Mouse (Mus musculus) adrenal gland, adult 2 months (tissue): Measurements from ENCODE around the gene Stk25. TPM values are rescaled to one million over a fixed set of nuclear protein-coding genes. Genes with fewer than 3 reads are reported as not detected.

ENCODE experiments used
- DNase-seq: peaks from one replicate; pipeline ENCODE4 v3.0.0; 2021
- polyA plus RNA-seq: library from polyadenylated mRNA; depleted of rRNA; stranded (reverse); fragments of >200 nt; gene quantifications from 2 replicates; pipeline ENCODE4 v1.2.3, GENCODE M21; 2012; rRNA removed
- total RNA-seq, 2 experiments: library from RNA; stranded (reverse); gene quantifications; 2 replicates each; pipeline ENCODE4 v1.2.3; 2021

The Stk25 gene
- total and polyA plus RNA-seq, 3 experiments, result 65.7 to 140 (median 115) TPM

DNA sequence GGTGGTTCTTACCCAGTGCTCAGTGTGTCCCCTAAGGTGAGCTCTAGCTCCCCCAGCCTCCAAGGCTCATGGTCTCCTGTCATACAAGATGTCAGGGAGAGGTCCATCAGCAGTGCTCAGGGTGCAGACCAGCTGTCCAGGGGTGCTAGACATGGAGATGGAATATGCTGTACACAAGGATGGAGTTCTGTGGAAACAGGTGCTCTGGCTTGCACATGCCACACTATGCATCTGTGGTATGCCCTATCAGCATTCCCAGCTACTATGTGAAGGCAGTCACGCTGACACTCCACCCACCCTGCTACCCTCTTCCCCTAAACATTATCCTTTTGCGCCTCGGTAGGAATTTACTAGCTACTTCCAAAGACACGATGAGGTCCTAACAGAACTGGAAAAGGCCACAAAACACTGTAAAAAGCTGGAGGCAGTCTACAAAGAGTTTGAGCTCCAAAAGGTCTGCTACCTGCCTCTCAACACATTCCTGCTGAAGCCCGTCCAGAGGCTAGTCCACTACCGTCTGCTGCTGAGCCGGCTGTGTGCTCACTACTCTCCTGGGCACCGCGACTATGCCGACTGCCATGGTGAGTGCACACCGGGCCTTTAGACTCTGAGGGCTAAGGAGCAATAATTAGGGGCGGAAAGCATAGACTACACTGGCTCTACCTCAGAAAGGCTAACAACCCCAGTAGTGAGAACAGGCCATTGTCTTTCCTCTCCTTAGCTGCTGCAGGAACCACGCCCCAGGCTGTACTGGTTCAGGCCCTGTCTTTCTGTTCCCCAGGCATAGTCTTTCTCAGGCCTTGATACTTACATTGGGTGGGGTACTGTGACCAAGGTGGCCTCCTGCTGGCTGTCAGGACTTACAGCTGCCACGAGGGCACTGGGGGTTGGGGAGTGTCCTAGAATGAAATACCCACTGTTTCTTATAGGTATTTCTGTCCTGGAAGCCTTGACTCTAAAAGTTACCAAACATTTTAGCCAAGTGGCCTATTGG lies 51.1 kb downstream of the Stk25 start:
- no peak for DNase-seq

DNA sequence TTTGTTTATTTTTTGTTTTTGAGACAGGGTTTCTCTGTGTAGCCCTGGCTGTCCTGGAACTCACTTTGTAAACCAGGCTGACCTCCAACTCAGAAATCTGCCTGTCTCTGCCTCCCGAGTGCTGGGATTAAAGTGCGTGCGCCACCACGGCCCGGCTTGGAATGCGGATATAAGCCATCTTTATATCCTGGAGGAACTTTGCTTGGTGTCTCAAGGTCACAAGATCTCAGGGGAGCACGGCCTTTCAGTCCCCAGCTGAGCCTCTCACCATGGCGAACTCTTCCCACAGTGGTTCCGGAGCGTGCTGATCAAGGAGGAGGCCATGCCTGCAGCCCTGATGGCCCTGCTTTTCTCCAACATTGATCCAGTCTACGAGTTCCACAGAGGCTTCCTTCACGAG lies 54.5 kb downstream of the Stk25 start:
- DNase-seq, result no peak

DNA sequence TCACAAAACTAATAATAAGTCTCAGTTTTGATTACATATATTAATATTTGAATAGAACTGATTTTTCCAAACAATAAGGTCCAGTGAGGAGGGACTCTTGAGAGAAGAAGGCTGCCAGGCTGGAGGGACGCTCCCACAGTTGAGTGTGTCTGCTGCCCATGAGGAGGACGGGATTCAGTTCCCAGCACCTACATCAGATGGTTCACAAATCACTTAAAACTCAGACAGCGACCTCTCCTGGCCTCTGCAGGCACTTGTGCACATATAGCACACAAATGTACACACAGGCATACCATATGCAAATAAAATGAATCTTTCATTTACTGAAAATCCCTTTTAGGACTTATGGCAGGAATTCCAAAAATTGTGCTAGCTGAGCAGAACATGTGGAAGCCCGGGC lies 55.5 kb downstream of the Stk25 start:
- no peak for DNase-seq

DNA sequence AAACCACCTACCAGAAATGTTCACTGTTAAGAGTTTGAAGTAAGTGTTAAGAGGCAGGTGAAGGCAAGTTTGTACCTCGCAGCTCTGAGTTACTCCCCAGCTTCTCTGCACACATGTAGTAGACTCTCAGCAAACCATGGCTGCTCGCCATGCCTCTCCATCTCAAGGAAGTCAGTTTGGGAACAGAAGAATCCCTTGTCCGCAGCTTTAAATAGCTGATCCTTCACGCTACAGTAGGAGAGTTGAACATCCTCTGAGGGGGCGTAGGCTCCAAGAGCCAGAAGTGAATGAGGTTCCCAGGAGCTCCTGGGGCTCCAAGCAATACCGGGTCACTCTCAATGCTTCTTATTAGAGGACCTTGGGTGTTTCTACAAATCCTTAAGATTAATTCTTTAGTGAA lies 62.5 kb downstream of the Stk25 start:
- no peak for DNase-seq

DNA sequence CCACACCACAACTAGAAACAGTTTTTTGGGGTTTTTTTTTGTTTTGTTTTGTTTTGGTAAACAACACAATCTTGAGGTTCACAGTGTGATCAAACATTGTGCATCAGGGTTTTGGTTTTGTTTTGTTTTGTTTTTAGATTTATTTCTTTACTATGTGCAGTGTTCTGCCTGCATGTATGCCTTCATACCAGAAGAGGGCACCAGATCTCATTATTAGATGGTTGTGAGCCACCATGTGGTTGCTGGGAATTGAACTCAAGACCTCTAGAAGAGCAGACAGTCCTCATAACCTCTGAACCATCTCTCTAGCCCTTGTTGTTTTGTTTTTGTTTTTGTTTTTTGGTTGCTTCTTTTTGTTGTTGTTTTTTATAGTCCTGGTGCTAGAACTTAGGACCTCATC lies 64.5 kb downstream of the Stk25 start:
- DNase-seq, result no peak

DNA sequence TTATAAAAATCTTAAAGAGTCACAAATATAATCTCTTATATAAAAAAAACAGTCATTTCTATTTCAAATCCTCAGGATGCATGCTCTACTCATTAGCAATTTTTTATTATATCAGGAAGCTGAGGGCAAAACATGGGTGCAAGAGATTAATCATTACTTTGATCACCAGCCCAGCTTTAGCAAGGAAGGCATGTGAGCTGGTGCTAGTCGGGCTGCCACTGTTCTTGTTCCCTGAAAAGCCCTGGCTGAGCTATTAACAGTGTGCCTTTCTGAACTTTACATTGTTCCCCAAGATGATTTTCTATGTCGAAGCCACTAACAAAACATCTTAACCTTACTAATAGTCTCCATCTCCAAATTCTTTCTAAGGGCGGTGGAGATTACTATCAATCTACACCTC lies 70.1 kb downstream of the Stk25 start:
- no peak for DNase-seq

DNA sequence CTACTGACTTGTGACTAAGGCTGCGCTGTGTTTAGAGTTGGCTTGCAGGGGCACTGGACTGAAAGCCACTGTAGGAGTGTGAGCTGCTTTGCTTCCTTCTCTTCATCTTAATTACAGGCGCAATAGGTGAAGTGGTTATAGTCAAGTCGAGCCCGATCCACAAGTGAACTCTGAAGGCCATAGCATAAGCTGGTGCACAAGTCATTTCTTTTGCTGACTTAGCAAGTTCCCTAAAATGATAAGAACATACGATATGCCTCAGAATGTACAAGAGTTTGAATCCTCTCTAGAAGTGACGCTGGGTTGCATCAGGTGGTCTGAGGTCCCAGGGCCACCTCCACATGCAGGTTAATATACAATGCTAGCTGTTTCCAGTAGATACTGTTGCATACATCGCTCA lies 76.9 kb downstream of the Stk25 start:
- DNase-seq, result no peak

DNA sequence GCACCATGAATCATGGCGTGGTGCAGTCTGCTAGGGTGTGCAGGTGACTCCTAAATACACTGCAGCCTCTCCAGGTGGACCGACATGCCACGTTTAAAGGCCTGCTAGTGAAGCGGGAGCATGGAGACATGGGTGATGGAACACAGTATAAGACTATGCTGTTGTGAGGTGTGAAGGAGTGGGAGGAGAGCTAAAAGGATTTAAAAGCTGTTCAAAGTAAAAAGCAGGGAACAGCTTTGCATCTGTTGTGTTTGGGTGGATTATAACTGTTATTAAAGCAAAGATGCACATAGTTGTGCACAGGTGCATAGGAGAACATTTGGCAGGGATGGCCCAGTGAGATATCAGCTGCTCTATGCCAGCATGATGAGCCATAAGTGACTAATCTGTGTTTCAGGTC lies 80.6 kb downstream of the Stk25 start:
- no peak for DNase-seq

DNA sequence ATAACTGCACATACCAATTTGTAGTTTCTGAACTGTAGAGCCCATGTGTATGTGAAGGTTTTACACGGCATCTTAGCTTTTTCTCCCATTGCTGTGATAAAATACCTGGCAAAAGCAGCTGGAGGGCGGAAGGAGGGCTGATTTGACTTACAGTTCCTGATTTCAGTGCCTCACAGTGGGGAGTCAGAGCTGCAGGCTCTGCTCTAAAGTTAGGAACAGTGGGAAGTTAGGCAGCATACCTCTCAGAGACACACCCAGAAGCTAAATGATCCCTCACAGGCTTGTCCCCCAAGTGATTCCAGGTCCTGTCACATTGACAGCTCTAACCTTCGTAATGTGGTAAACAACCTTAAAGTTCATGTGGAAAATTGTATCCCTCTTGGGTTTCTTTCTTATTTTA lies 81.4 kb downstream of the Stk25 start:
- DNase-seq, result no peak

Other genes with a start within 250 kb of the Stk25 start
- 100 to 1,000 TPM; 314 to 430 TPM for gene Hdlbp, start 179.8 kb downstream of the Stk25 start, total RNA-seq
- 40.4 and 51.2 TPM in 2 replicates for gene Hdlbp, start 179.8 kb downstream of the Stk25 start, polyA plus RNA-seq
- gene Farp2, start 146.6 kb downstream of the Stk25 start, total RNA-seq, result 10 to 100 TPM; 17.0 to 21.7 TPM
- 5.2 and 5.9 TPM in 2 replicates for gene Farp2, start 146.6 kb downstream of the Stk25 start, polyA plus RNA-seq
- 10 to 100 TPM in 1 of 2 experiments, 1 to 10 TPM in 1; 8.9 to 16.4 TPM for gene Bok, start 27.0 kb upstream of the Stk25 start, total RNA-seq
- gene Bok, start 27.0 kb upstream of the Stk25 start, polyA plus RNA-seq, result 54.5 and 93.1 TPM in 2 replicates
- gene Atg4b, start 92.8 kb upstream of the Stk25 start, total RNA-seq, result 10 to 100 TPM; 73.5 to 87.9 TPM
- gene Atg4b, start 92.8 kb upstream of the Stk25 start, polyA plus RNA-seq, result 43.7 and 50.8 TPM in 2 replicates
- 10 to 100 TPM; 49.2 to 52.0 TPM for gene Thap4, start 96.2 kb upstream of the Stk25 start, total RNA-seq
- 44.0 and 45.1 TPM in 2 replicates for gene Thap4, start 96.2 kb upstream of the Stk25 start, polyA plus RNA-seq
- 10 to 100 TPM; 50.6 to 66.3 TPM for gene Dtymk, start 143.3 kb upstream of the Stk25 start, total RNA-seq
- gene Dtymk, start 143.3 kb upstream of the Stk25 start, polyA plus RNA-seq, result 43.2 and 44.5 TPM in 2 replicates
- 10 to 100 TPM; 14.8 to 19.1 TPM for gene Ing5, start 145.3 kb upstream of the Stk25 start, total RNA-seq
- gene Ing5, start 145.3 kb upstream of the Stk25 start, polyA plus RNA-seq, result 4.3 and 4.6 TPM in 2 replicates
- gene D2hgdh, start 166.2 kb upstream of the Stk25 start, total RNA-seq, result 10 to 100 TPM; 45.2 to 57.5 TPM
- 28.8 and 29.6 TPM in 2 replicates for gene D2hgdh, start 166.2 kb upstream of the Stk25 start, polyA plus RNA-seq
- gene Gal3st2, start 202.6 kb upstream of the Stk25 start, total RNA-seq, result not detected
- 0.12 and 0.15 TPM in 2 replicates for gene Gal3st2, start 202.6 kb upstream of the Stk25 start, polyA plus RNA-seq